Mouse (Mus musculus) layer of hippocampus, adult 2 months (tissue): Measurements from ENCODE around the gene Ccdc13. TPM values are rescaled to one million over a fixed set of nuclear protein-coding genes. Genes with fewer than 3 reads are reported as not detected.

Experiments used
- DNase-seq, 2 experiments: peaks; one replicate each; pipeline ENCODE4 v3.0.0; 2022; ENCODE audit warnings: low spot score in 2 of 2
- H3K27ac ChIP-seq: fragments of 200-600 bp; 2 replicates; pipeline ENCODE4 v1.8.1; 2022
- H3K4me3 ChIP-seq: fragments of 200-600 bp; 2 replicates; pipeline ENCODE4 v1.8.1; 2022; ENCODE audit warnings: mild to moderate bottlenecking
- CTCF ChIP-seq: fragments of 200-600 bp; conservative IDR thresholded peaks from 2 replicates; pipeline ENCODE4 v1.8.1; 2022; ENCODE audit warnings: antibody characterized with exemption, mild to moderate bottlenecking, moderate library complexity
- long read RNA-seq, 2 experiments: library from polyadenylated mRNA; stranded (forward); transcript quantifications; one replicate each; pipeline ENCODE4 v2.0.0; 2021; ENCODE audit warnings: borderline mapping rate in 2 of 2
- total RNA-seq, 2 experiments: library from RNA; stranded (reverse); gene quantifications; 2 replicates each; pipeline ENCODE4 v1.2.3; 2021

The Ccdc13 gene
- 10 to 100 TPM in 1 of 2 experiments, 1 to 10 TPM in 1; 7.8 to 10.0 TPM for total RNA-seq
- long read RNA-seq, experiment 1, partial matches to known transcripts, result 1 of 2 reads
- long read RNA-seq, experiment 1, other reads (novel, unspliced or antisense), result 0 of 2 reads
- long read RNA-seq, experiment 2, partial matches to known transcripts, result 1 of 10 reads
- long read RNA-seq, experiment 2, other reads (novel, unspliced or antisense), result 6 of 10 reads

- Histone ChIP-seq H3K27ac (peak within 1 kb of the TSS; percentile 83), H3K4me3 (peak within 1 kb of the TSS; percentile 66)
- no peak for TF ChIP-seq CTCF
- DNase-seq, result peak; percentile 87 to 91
Observed at GRCm38 (mm10) chr9:121838829-121839621, at the start of gene Ccdc13. Ccdc13 (minus strand) TSS chr9:121839461.

- Histone ChIP-seq H3K4me3 (no peak overlapping the region), H3K27ac (peak overlapping the region; percentile 80)
- DNase-seq, result no peak
- TF ChIP-seq CTCF, result no peak
Observed at GRCm38 (mm10) chr9:121882015-121882457, 42.8 kb upstream of the Ccdc13 start.

- DNase-seq, result peak; percentile 34 to 39
- H3K27ac ChIP-seq, result peak overlapping the region; percentile 80
- peak; percentile 59 for TF ChIP-seq CTCF
- H3K4me3 ChIP-seq, result peak overlapping the region; percentile 34; the same call in 1 of the 2 replicates
Observed at GRCm38 (mm10) chr9:121881301-121881700, 42.0 kb upstream of the Ccdc13 start.

- Histone ChIP-seq H3K4me3 (peak overlapping the region; percentile 34; the same call in 1 of the 2 replicates), H3K27ac (peak overlapping the region; percentile 80)
- DNase-seq, result peak; percentile 47 to 67
- peak; percentile 75 for TF ChIP-seq CTCF
Observed at GRCm38 (mm10) chr9:121880840-121881239, 41.6 kb upstream of the Ccdc13 start.

- H3K27ac ChIP-seq, result no peak overlapping the region
- peak; percentile 94 for TF ChIP-seq CTCF
- no peak overlapping the region for H3K4me3 ChIP-seq
- peak; percentile 44 to 81 for DNase-seq
Observed at GRCm38 (mm10) chr9:121877052-121877740, 37.9 kb upstream of the Ccdc13 start.

- no peak for DNase-seq
- no peak for TF ChIP-seq CTCF
Observed at GRCm38 (mm10) chr9:121873578-121873977, 34.3 kb upstream of the Ccdc13 start.

GRCm38 (mm10) chr9:121872062-121872683, 32.9 kb upstream of the Ccdc13 start:
- Histone ChIP-seq H3K27ac (no peak overlapping the region), H3K4me3 (no peak overlapping the region)
- TF ChIP-seq CTCF, result no peak
- DNase-seq, result no peak

More at GRCm38 (mm10) chr9:121873578-121873977, 34.3 kb upstream of the Ccdc13 start:
- Histone ChIP-seq H3K27ac (no peak overlapping the region), H3K4me3 (no peak overlapping the region)

- Histone ChIP-seq H3K4me3 (no peak overlapping the region), H3K27ac (no peak overlapping the region)
- no peak for TF ChIP-seq CTCF
- DNase-seq, result no peak
Observed at GRCm38 (mm10) chr9:121869973-121870515, 30.8 kb upstream of the Ccdc13 start.

GRCm38 (mm10) chr9:121869432-121869831, 30.2 kb upstream of the Ccdc13 start:
- H3K27ac ChIP-seq, result no peak overlapping the region
- no peak for DNase-seq
- no peak for TF ChIP-seq CTCF
- no peak overlapping the region for H3K4me3 ChIP-seq

- no peak overlapping the region for H3K4me3 ChIP-seq
- TF ChIP-seq CTCF, result no peak
- no peak for DNase-seq
- H3K27ac ChIP-seq, result no peak overlapping the region
Observed at GRCm38 (mm10) chr9:121868236-121868635, 29.0 kb upstream of the Ccdc13 start.

GRCm38 (mm10) chr9:121867632-121868031, 28.4 kb upstream of the Ccdc13 start:
- no peak for TF ChIP-seq CTCF
- no peak overlapping the region for H3K4me3 ChIP-seq
- no peak overlapping the region for H3K27ac ChIP-seq
- no peak for DNase-seq

GRCm38 (mm10) chr9:121865425-121866008, 26.3 kb upstream of the Ccdc13 start:
- no peak for TF ChIP-seq CTCF
- Histone ChIP-seq H3K27ac (no peak overlapping the region), H3K4me3 (no peak overlapping the region)
- DNase-seq, result peak in 1 of 2 experiments; percentile 26
